Mouse (Mus musculus) olfactory bulb, adult 2 months (tissue): ENCODE results near the gene Gm28374. TPM values are rescaled to one million over a fixed set of nuclear protein-coding genes. Genes with fewer than 3 reads are reported as not detected.

Source experiments
- H3K27ac ChIP-seq: fragments of 200-500 bp; 2 replicates; pipeline ENCODE4 v1.5.1; 2012; ENCODE audit warnings: low read depth, low read length; ENCODE audit not compliant: insufficient read depth
- H3K4me1 ChIP-seq: fragments of 200-500 bp; 2 replicates; pipeline ENCODE4 v1.6.1; 2012; ENCODE audit warnings: low read length; ENCODE audit not compliant: control insufficient read depth, insufficient read depth
- H3K4me3 ChIP-seq: fragments of 200-500 bp; 2 replicates; pipeline ENCODE4 v1.5.1; 2012; ENCODE audit warnings: mild to moderate bottlenecking, low read depth, low read length, moderate library complexity; ENCODE audit not compliant: insufficient read depth
- CTCF ChIP-seq: fragments of 200-500 bp; IDR thresholded peaks from 2 replicates; pipeline ENCODE4 v1.5.1; 2012; ENCODE audit warnings: low read depth, mild to moderate bottlenecking, low read length, moderate library complexity; ENCODE audit not compliant: insufficient read depth
- POLR2A ChIP-seq: fragments of 200-500 bp; IDR thresholded peaks from 2 replicates; pipeline ENCODE4 v1.6.1; 2012; ENCODE audit warnings: mild to moderate bottlenecking, low read depth, low read length, moderate library complexity; ENCODE audit not compliant: insufficient read depth
- WGBS: fragments of 180-500 bp; shearing (Covaris S2); methylation state at CpG from one replicate; pipeline ENCODE4 v1.1.7; 2018; 5-methylcytosine and 5-hydroxymethylcytosine counted together
- polyA plus RNA-seq: library from polyadenylated mRNA; stranded (reverse); fragments of >200 nt; gene quantifications from 2 replicates; pipeline ENCODE4 v1.2.4, GENCODE M21; 2012; ENCODE audit warnings: low replicate concordance; ENCODE audit not compliant: missing spikeins, insufficient read depth, insufficient read length

Gm28374 gene
- polyA plus RNA-seq, 1 experiment: not detected

DNA sequence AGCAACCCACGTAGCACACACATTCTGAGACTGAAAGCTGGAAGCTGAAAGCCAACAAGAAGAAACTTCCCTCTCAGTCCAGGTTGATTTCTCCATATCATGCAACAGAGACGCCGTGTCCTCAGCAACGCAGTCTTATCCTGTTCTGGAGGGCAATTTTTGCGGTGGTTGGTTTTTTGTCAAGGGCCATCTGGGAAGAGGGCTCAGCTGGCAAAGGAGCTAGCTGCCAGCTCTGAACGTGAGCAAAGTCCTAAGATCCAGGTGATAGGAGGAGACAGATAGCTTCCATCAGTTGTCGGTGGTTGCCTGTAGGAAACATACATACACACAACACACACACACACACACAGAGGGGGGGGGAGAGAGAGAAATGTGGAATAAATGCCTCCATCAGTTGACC lies 43.7 kb downstream of the Gm28374 start:
- Histone ChIP-seq H3K4me3 (no peak overlapping the region), H3K27ac (no peak overlapping the region), H3K4me1 (no peaks in the 10 kb centered on the region)
- no peak for TF ChIP-seq POLR2A
- TF ChIP-seq CTCF: no peak
- WGBS: 80% methylated on average over 7 of the region's 7 CpGs

DNA sequence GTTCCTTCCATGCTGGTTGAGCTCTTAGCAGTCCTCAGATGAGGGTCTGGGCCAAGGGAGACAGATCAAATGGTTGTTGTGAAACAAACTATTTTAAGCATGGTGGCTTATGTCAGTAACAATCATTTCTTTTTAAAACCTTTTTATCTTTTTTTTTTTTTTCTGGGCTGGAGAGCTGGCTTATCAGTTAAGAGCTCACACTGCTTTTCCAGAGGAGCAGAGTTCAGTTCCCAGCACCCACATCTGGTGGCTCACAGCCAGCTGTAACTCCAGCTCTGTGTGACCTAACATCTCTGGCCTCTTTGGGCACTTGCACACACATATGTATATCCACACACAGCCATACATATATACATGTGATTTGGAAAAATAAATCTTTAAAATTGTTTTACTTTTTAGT lies 44.4 kb downstream of the Gm28374 start:
- Histone ChIP-seq H3K4me1 (no peaks in the 10 kb centered on the region), H3K4me3 (no peak overlapping the region), H3K27ac (no peak overlapping the region)
- TF ChIP-seq CTCF (no peak), POLR2A (no peak)

DNA sequence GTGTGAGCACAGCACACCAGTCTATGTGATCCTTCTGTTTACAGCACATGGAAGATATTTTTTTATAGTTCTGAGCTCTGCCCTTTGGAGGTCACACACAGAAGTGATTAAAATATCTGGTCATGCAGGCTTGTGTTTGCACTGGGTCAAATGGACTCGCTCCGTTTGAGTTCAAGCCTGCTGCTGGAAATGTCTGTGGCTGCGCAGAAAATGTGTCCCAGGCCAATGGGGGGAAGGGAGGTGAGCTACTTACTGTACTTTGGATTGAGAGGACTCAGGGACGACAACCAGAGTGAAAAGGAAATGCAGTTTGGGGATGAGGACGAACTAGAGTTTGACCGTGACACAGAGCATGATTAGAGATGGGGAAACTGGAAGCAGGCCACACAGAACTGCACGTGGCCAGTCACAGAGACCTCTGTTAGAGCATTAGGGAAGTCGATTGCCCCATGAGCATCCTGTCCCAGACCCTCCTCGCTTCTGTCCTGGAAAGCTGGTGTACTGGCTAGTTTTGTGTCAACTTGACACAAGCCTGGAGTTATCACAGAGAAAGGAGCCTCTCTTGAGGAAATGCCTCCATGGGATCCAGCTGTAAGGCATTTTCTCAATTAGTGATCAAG lies 46.0 kb downstream of the Gm28374 start:
- Histone ChIP-seq H3K4me3 (no peak overlapping the region), H3K27ac (no peak overlapping the region), H3K4me1 (no peaks in the 10 kb centered on the region)
- 77% methylated on average over 9 of the region's 9 CpGs for WGBS
- no peak for TF ChIP-seq CTCF

DNA sequence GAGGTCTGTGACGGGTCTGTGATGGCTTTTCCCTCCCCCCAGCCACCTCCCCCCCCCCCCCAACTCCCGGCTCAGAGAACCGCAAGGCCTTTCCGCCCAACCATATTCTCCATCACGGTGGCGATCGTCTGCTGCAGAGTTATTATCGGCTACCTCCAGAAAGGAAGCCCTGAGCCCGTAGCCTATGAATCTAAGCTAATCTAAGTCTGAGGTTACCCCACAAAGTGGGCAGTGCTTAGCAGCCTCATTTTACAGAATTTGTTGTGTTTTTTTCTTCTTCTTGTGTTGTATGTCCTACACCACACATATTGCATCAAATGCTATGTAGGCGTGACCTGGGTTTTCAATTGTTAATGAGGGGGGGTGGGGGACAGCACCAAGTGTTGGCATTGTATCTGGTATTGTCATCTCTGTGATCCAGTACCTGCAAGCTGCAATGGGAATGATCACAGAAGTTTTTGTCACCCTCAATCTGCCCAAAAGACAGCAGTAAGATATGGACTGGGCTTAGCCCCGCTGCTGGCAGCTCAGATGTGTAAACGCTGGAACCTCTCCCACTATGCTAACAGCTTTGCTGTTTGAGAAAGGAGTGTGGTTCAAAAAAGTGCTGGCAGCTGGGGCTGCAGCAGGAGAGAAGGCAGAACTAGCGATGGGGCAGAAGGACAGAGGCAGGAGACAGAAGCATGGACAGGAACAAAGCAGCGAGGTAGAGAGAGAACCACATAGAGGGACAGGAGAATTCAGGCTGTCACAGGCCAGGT lies 51.4 kb downstream of the Gm28374 start:
- WGBS: 71% methylated on average over 14 of the region's 14 CpGs
- Histone ChIP-seq H3K4me3 (no peak overlapping the region), H3K4me1 (no peaks in the 10 kb centered on the region), H3K27ac (no peak overlapping the region)
- TF ChIP-seq CTCF (no peak), POLR2A (no peak)

DNA sequence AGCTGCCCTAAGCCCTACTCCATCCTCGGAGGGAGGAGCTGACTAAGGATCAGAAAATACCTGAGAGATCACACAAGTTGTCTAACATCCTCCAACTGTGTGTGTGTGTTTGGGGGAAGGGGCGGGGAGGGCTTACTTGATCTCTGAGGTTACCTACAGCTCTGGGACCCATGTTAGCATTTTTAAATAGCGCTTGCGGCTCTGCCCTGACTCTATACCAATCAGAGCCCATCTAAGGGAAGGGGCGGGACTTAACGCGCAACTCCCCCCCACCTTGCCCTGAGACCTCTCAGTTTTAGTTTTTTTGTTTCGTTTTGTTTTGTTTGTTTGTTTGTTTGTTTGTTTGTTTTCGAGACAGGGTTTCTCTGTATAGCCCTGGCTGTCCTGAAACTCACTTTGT lies 52.6 kb downstream of the Gm28374 start:
- WGBS: 82% methylated on average over 9 of the region's 9 CpGs
- TF ChIP-seq POLR2A (no peak), CTCF (no peak)
- no peak overlapping the region for H3K27ac ChIP-seq
- no peak overlapping the region for H3K4me3 ChIP-seq
- H3K4me1 ChIP-seq: no peaks in the 10 kb centered on the region

DNA sequence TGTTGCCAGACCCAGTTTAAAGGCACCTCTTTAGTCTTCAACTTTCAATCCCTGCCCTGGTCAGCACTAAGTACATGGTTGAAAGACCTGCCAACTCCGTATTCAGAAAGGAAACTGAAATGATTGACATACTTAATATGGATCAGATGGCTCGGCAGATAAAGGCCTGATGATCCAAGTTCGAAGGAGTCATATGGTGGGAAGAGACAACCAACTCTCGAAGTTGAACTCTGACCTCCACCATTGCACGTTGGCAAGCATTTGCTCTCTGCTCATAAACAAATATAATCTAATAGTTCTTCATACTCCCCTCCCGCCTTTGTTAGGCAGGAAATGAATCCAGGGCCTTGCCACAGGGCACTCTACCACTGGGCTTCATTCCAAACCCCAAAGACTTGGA lies 53.1 kb downstream of the Gm28374 start:
- WGBS: 85% methylated on average over 6 of the region's 6 CpGs
- no peak overlapping the region for H3K27ac ChIP-seq
- H3K4me1 ChIP-seq: no peaks in the 10 kb centered on the region
- TF ChIP-seq POLR2A: no peak
- no peak overlapping the region for H3K4me3 ChIP-seq

Other genes with a start within 250 kb of the Gm28374 start
- gene Frmd8, start 207.0 kb downstream of the Gm28374 start, polyA plus RNA-seq: not detected in 2 replicates
- gene Slc25a45, start 204.4 kb downstream of the Gm28374 start, polyA plus RNA-seq: not detected in 2 replicates
- gene Tigd3, start 188.1 kb downstream of the Gm28374 start, polyA plus RNA-seq: not detected in 2 replicates
- not detected in 2 replicates for gene Dpf2, start 169.2 kb downstream of the Gm28374 start, polyA plus RNA-seq
- not detected in 2 replicates for gene Cdc42ep2, start 157.4 kb downstream of the Gm28374 start, polyA plus RNA-seq
- gene Pola2, start 118.1 kb downstream of the Gm28374 start, polyA plus RNA-seq: not detected in 2 replicates
- gene Slc22a20, start 96.1 kb downstream of the Gm28374 start, polyA plus RNA-seq: not detected in 2 replicates
- gene Capn1, start 66.4 kb downstream of the Gm28374 start, polyA plus RNA-seq: not detected in 2 replicates
- not detected in 2 replicates for gene Syvn1, start 35.7 kb downstream of the Gm28374 start, polyA plus RNA-seq
- not detected in 2 replicates for gene Mrpl49, start 24.5 kb downstream of the Gm28374 start, polyA plus RNA-seq
- 1,126 and 1,387 TPM in 2 replicates for gene Fau, start 24.4 kb downstream of the Gm28374 start, polyA plus RNA-seq
- gene Znhit2, start 21.1 kb downstream of the Gm28374 start, polyA plus RNA-seq: not detected in 2 replicates
- not detected in 2 replicates for gene Tm7sf2, start 13.9 kb downstream of the Gm28374 start, polyA plus RNA-seq
- not detected in 2 replicates for gene Vps51, start 5.0 kb downstream of the Gm28374 start, polyA plus RNA-seq
- not detected in 2 replicates for gene Tmem262, start 2.2 kb downstream of the Gm28374 start, polyA plus RNA-seq
- gene Zfpl1, start 2.7 kb upstream of the Gm28374 start, polyA plus RNA-seq: not detected in 2 replicates
- gene Cdca5, start 2.7 kb upstream of the Gm28374 start, polyA plus RNA-seq: not detected in 2 replicates
- not detected in 2 replicates for gene AC131692.1, start 12.2 kb upstream of the Gm28374 start, polyA plus RNA-seq
- not detected in 2 replicates for gene Naaladl1, start 23.5 kb upstream of the Gm28374 start, polyA plus RNA-seq
- not detected in 2 replicates for gene Sac3d1, start 36.4 kb upstream of the Gm28374 start, polyA plus RNA-seq
- not detected in 2 replicates for gene Snx15, start 46.0 kb upstream of the Gm28374 start, polyA plus RNA-seq
- not detected in 2 replicates for gene Batf2, start 58.7 kb upstream of the Gm28374 start, polyA plus RNA-seq
- gene Arl2, start 59.3 kb upstream of the Gm28374 start, polyA plus RNA-seq: not detected in 2 replicates
- gene Majin, start 102.1 kb upstream of the Gm28374 start, polyA plus RNA-seq: not detected in 2 replicates
- gene Gpha2, start 144.1 kb upstream of the Gm28374 start, polyA plus RNA-seq: not detected in 2 replicates
- not detected in 2 replicates for gene Ppp2r5b, start 153.6 kb upstream of the Gm28374 start, polyA plus RNA-seq
- gene Atg2a, start 159.4 kb upstream of the Gm28374 start, polyA plus RNA-seq: not detected in 2 replicates
- gene Ehd1, start 194.5 kb upstream of the Gm28374 start, polyA plus RNA-seq: not detected in 2 replicates
- not detected in 2 replicates for gene Cdc42bpg, start 224.2 kb upstream of the Gm28374 start, polyA plus RNA-seq